Mouse (Mus musculus): ENCODE measurements at regions not wholly inside any gene's neighbourhood (a gene's known extent, or its start where the extent isn't known, plus 50 kb on each side); places are given as distances from the start of the nearest gene placed in this dataset.

- no peaks in the 10 kb centered on the region for H3K36me3 ChIP-seq (ENCODE audit: control insufficient read depth, insufficient read depth)
- TF ChIP-seq TCF12 (IDR thresholded peaks at IDR 0.05; ENCODE audit: insufficient read depth, poor library complexity, severe bottlenecking) = peak; percentile 79
- TF ChIP-seq USF1 (IDR thresholded peaks at IDR 0.05; ENCODE audit: low read depth) = no peak
- TF ChIP-seq TCF3 (IDR thresholded peaks at IDR 0.05; ENCODE audit: insufficient read length, low read depth) = peak; percentile 96
- TF ChIP-seq CEBPB (IDR thresholded peaks at IDR 0.05; ENCODE audit: insufficient read depth, poor library complexity, severe bottlenecking) = no peak
- peak; percentile 73 to 97 (median 88) for TF ChIP-seq MYOG (IDR thresholded peaks at IDR 0.05; ENCODE audit: control insufficient read depth in 1 of 3, insufficient read depth in 1 of 3, insufficient read length in 2 of 3, low read depth in 2 of 3)
- TF ChIP-seq E2F4 (IDR thresholded peaks at IDR 0.05; ENCODE audit: insufficient read depth) = no peak
- no peak for TF ChIP-seq SRF (IDR thresholded peaks at IDR 0.05; ENCODE audit: control insufficient read depth, insufficient read length, low read depth)
- TF ChIP-seq POLR2A (IDR thresholded peaks at IDR 0.05; ENCODE audit: insufficient read length, low read depth) = no peak
- peak; percentile 34 to 96 (median 93) for TF ChIP-seq MYOD1 (IDR thresholded peaks at IDR 0.05; ENCODE audit: control insufficient read depth in 1 of 3, insufficient read length in 2 of 3, low read depth in 2 of 3)
- TF ChIP-seq POLR2AphosphoS2 (IDR thresholded peaks at IDR 0.05; ENCODE audit: insufficient read length, low read depth) = no peak
- H3ac ChIP-seq (ENCODE audit: control insufficient read depth, insufficient read length) = no peak overlapping the region
- H3K4me2 ChIP-seq (ENCODE audit: low read depth) = no peak overlapping the region
- H3K4me3 ChIP-seq = no peak overlapping the region
- no peaks in the 10 kb centered on the region for H3K79me2 ChIP-seq (ENCODE audit: control insufficient read depth, insufficient read depth)
- no peaks in the 10 kb centered on the region for H3K27me3 ChIP-seq (ENCODE audit: control insufficient read depth, insufficient read depth, insufficient read length)
These were observed 89.4 kb upstream of the 1700016C15Rik start for GRCm38 (mm10) chr1:177639931-177640846.

GRCm38 (mm10) chr1:177642712-177643467, 86.7 kb upstream of the 1700016C15Rik start:
- peak overlapping the region; percentile 59 for H3K4me2 ChIP-seq (ENCODE audit: low read depth)
- H3K27me3 ChIP-seq (ENCODE audit: control insufficient read depth, insufficient read depth, insufficient read length) = no peaks in the 10 kb centered on the region
- H3K4me3 ChIP-seq = no peak overlapping the region
- peak; percentile 84 to 94 (median 89) for TF ChIP-seq MYOG (IDR thresholded peaks at IDR 0.05; ENCODE audit: control insufficient read depth in 1 of 3, insufficient read depth in 1 of 3, insufficient read length in 2 of 3, low read depth in 2 of 3)
- peak; percentile 60 for TF ChIP-seq POLR2A (IDR thresholded peaks at IDR 0.05; ENCODE audit: insufficient read length, low read depth)
- peak; percentile 80 for TF ChIP-seq USF1 (IDR thresholded peaks at IDR 0.05; ENCODE audit: low read depth)
- peak; percentile 52 for TF ChIP-seq TCF12 (IDR thresholded peaks at IDR 0.05; ENCODE audit: insufficient read depth, poor library complexity, severe bottlenecking)
- TF ChIP-seq POLR2AphosphoS2 (IDR thresholded peaks at IDR 0.05; ENCODE audit: insufficient read length, low read depth) = no peak
- TF ChIP-seq MYOD1 (IDR thresholded peaks at IDR 0.05; ENCODE audit: control insufficient read depth in 1 of 3, insufficient read length in 2 of 3, low read depth in 2 of 3) = peak; percentile 54 to 91 (median 83)
- TF ChIP-seq TCF3 (IDR thresholded peaks at IDR 0.05; ENCODE audit: insufficient read length, low read depth) = peak; percentile 45
- TF ChIP-seq E2F4 (IDR thresholded peaks at IDR 0.05; ENCODE audit: insufficient read depth) = no peak
- H3K36me3 ChIP-seq (ENCODE audit: control insufficient read depth, insufficient read depth) = no peaks in the 10 kb centered on the region
- no peaks in the 10 kb centered on the region for H3K79me2 ChIP-seq (ENCODE audit: control insufficient read depth, insufficient read depth)
- no peak overlapping the region for H3ac ChIP-seq (ENCODE audit: control insufficient read depth, insufficient read length)

DNA sequence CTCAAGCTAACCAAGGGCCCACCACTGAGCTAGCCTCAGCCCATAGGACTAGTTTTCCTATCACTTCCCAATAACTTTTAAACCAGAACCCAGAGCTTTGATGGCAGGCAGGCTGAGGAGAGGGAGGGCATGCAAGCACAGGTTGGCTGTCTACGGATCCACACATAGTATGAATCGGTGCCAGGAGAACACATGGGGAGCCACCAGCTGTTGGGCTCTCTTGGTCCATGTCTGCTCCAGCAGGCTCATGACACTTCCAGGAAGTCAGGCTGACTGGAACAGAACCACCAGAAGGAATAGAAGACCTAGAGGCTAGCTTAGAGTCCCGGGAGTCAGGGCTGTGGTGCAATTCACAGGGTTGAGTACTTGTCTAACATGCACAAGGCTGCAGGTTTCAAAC, 86.0 kb upstream of the 1700016C15Rik start:
- TF ChIP-seq USF1 (IDR thresholded peaks at IDR 0.05; ENCODE audit: low read depth) (no peak), REST (IDR thresholded peaks at IDR 0.05; ENCODE audit: insufficient read depth, insufficient read length) (no peak), MYOD1 (IDR thresholded peaks at IDR 0.05; ENCODE audit: control insufficient read depth in 1 of 3, insufficient read length in 2 of 3, low read depth in 2 of 3) (peak in 2 of 3 experiments; percentile 82 to 92), CEBPB (IDR thresholded peaks at IDR 0.05; ENCODE audit: insufficient read depth, poor library complexity, severe bottlenecking) (no peak), MAX (IDR thresholded peaks at IDR 0.05; ENCODE audit: low read depth) (no peak), MYOG (IDR thresholded peaks at IDR 0.05; ENCODE audit: control insufficient read depth in 1 of 3, insufficient read depth in 1 of 3, insufficient read length in 2 of 3, low read depth in 2 of 3) (peak; percentile 81 to 95 (median 89)), POLR2A (IDR thresholded peaks at IDR 0.05; ENCODE audit: insufficient read length, low read depth) (peak; percentile 21), E2F4 (IDR thresholded peaks at IDR 0.05; ENCODE audit: insufficient read depth) (no peak), POLR2AphosphoS2 (IDR thresholded peaks at IDR 0.05; ENCODE audit: insufficient read length, low read depth) (no peak), TCF12 (IDR thresholded peaks at IDR 0.05; ENCODE audit: insufficient read depth, poor library complexity, severe bottlenecking) (peak; percentile 55), TCF3 (IDR thresholded peaks at IDR 0.05; ENCODE audit: insufficient read length, low read depth) (peak; percentile 80), SRF (IDR thresholded peaks at IDR 0.05; ENCODE audit: control insufficient read depth, insufficient read length, low read depth) (no peak)
- Histone ChIP-seq H3ac (ENCODE audit: control insufficient read depth, insufficient read length) (no peak overlapping the region), H3K79me2 (ENCODE audit: control insufficient read depth, insufficient read depth) (no peaks in the 10 kb centered on the region), H3K36me3 (ENCODE audit: control insufficient read depth, insufficient read depth) (no peaks in the 10 kb centered on the region), H3K4me2 (ENCODE audit: low read depth) (peak overlapping the region; percentile 59), H3K4me3 (no peak overlapping the region), H3K27me3 (ENCODE audit: control insufficient read depth, insufficient read depth, insufficient read length) (no peaks in the 10 kb centered on the region)

- TF ChIP-seq SRF (IDR thresholded peaks at IDR 0.05; ENCODE audit: control insufficient read depth, insufficient read length, low read depth) (no peak), TCF3 (IDR thresholded peaks at IDR 0.05; ENCODE audit: insufficient read length, low read depth) (no peak), TCF12 (IDR thresholded peaks at IDR 0.05; ENCODE audit: insufficient read depth, poor library complexity, severe bottlenecking) (no peak), POLR2AphosphoS2 (IDR thresholded peaks at IDR 0.05; ENCODE audit: insufficient read length, low read depth) (no peak)
- Histone ChIP-seq H3ac (ENCODE audit: control insufficient read depth, insufficient read length) (no peak overlapping the region), H3K27me3 (ENCODE audit: control insufficient read depth, insufficient read depth, insufficient read length) (no peaks in the 10 kb centered on the region), H3K36me3 (ENCODE audit: control insufficient read depth, insufficient read depth) (no peaks in the 10 kb centered on the region), H3K79me2 (ENCODE audit: control insufficient read depth, insufficient read depth) (no peaks in the 10 kb centered on the region), H3K4me3 (no peak overlapping the region), H3K4me2 (ENCODE audit: low read depth) (peak overlapping the region; percentile 59)
These were observed 85.4 kb upstream of the 1700016C15Rik start for GRCm38 (mm10) chr1:177644214-177644613.
